Mouse (Mus musculus) midbrain, embryonic 11.5 days (tissue): ENCODE data around the gene Galnt14. TPM values are rescaled to one million over a fixed set of nuclear protein-coding genes. Genes with fewer than 3 reads are reported as not detected.
A peak's percentile ranks its signal among the peaks of the same experiment; 100 is the strongest.

ENCODE experiments used
- ATAC-seq: fragments of 200-750 bp; cut with Nextera tagmentation; 2 replicates; pipeline ENCODE4 v1.8.0; 2017; ENCODE audit warnings: moderate TSS enrichment, moderate library complexity; ENCODE audit not compliant: low FRiP score
- DNase-seq: peaks from one replicate; pipeline ENCODE4 v3.0.0; 2015; ENCODE audit warnings: low spot score; ENCODE audit errors: missing footprints
- H3K27ac ChIP-seq: fragments of 300-500 bp; sonication (generic); 2 replicates; pipeline ENCODE4 v1.5.1; 2014; ENCODE audit warnings: low read depth, low read length
- H3K27me3 ChIP-seq: fragments of 300-500 bp; sonication (generic); 2 replicates; pipeline ENCODE4 v1.6.1; 2014; ENCODE audit warnings: mild to moderate bottlenecking, low read length, moderate library complexity, mixed read lengths; ENCODE audit not compliant: control insufficient read depth, insufficient read depth
- H3K36me3 ChIP-seq: fragments of 300-500 bp; sonication (generic); 2 replicates; pipeline ENCODE4 v1.6.1; 2014; ENCODE audit warnings: mild to moderate bottlenecking, low read length, moderate library complexity, mixed read lengths; ENCODE audit not compliant: control insufficient read depth, insufficient read depth
- H3K4me1 ChIP-seq: fragments of 300-500 bp; sonication (generic); 2 replicates; pipeline ENCODE4 v1.6.1; 2014; ENCODE audit warnings: low read length; ENCODE audit not compliant: control insufficient read depth, insufficient read depth
- H3K4me2 ChIP-seq: fragments of 300-500 bp; sonication (generic); 2 replicates; pipeline ENCODE4 v1.6.1; 2014; ENCODE audit warnings: mild to moderate bottlenecking, moderate library complexity
- H3K4me3 ChIP-seq: fragments of 300-500 bp; sonication (generic); 2 replicates; pipeline ENCODE4 v1.5.1; 2014; ENCODE audit warnings: low read depth, low read length
- H3K9ac ChIP-seq: fragments of 300-500 bp; sonication (generic); 2 replicates; pipeline ENCODE4 v1.6.1; 2014; ENCODE audit warnings: low read length
- H3K9me3 ChIP-seq: fragments of 300-500 bp; sonication (generic); 2 replicates; pipeline ENCODE4 v1.6.1; 2016; ENCODE audit warnings: low read length; ENCODE audit not compliant: control insufficient read depth
- WGBS: fragments of 180-500 bp; shearing (Covaris S2); extraction: QIAGEN DNeasy Blood & Tissue Kit; methylation state at CpG from one replicate; pipeline ENCODE4 v1.1.7; 2014; 5-methylcytosine and 5-hydroxymethylcytosine counted together
- polyA plus RNA-seq: library from polyadenylated mRNA; unstranded; fragments of >200 nt; fragmentation: Nextera tagmentation; extraction: Ambion mirVana; gene quantifications from 2 replicates; pipeline ENCODE4 v1.2.1, GENCODE M21; 2014

Gene Galnt14
- polyA plus RNA-seq, 1 experiment from 2014 or later: 4.7 TPM

DNA sequence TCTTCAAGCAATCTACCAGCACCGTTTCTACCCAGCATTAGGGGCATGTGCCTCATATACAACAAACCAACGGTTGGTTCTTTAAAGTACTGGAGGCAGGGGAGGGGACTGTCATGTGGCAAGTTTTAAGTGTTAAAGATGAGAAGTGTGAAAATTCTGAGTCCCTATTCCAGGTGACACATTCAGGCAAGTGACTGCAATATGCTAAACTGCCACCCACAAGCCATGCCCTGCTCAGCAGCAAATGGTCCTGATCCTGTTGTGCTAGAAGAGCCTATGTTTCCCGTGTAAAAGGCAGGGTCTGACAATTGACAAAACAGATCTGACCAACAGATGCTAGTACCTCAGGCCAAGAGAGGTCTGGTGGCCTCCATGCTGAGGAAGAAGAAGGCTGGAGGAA, 149.1 kb downstream of the Galnt14 start:
- Histone ChIP-seq H3K27me3 (no peaks in the 10 kb centered on the region), H3K4me1 (no peaks in the 10 kb centered on the region), H3K9me3 (no peaks in the 10 kb centered on the region), H3K27ac (no peak overlapping the region), H3K9ac (no peak overlapping the region), H3K4me2 (no peak overlapping the region), H3K36me3 (no peaks in the 10 kb centered on the region), H3K4me3 (no peak overlapping the region)
- WGBS: 87% methylated on average over 3 of the region's 3 CpGs
- no peak for ATAC-seq
- DNase-seq: no peak

DNA sequence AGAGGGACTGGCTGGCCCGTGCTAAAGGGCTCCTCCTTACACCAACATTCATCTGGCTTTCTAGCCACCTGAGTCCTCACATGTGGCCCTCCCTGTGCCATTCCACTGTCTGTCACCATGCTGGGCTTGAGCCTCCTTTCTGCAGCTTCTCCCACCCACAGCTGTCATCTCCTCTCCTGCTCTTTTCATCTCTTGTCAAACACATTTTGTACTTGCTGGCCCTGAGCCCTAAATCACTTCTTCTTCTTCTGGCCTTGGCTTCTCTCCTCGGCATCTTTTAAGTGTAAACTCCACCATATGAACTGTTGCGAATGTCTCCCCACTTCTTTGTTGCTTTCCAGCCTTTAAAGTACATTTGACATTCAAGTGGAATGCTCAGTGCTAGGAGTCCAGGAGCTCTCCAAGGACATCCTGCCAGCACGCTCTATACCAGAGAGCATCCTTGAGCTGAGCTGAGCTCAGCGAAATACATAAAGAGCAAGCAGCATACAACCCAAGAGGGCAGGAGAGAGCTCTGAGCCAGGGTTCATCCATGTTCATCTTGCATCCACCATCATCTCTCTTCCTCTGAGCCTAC, 150.0 kb downstream of the Galnt14 start:
- Histone ChIP-seq H3K36me3 (no peaks in the 10 kb centered on the region), H3K4me2 (no peak overlapping the region), H3K4me3 (no peak overlapping the region), H3K4me1 (no peaks in the 10 kb centered on the region), H3K27me3 (no peaks in the 10 kb centered on the region), H3K9ac (no peak overlapping the region), H3K27ac (no peak overlapping the region), H3K9me3 (no peaks in the 10 kb centered on the region)
- 89% methylated on average over 5 of the region's 5 CpGs for WGBS
- DNase-seq (no peak), ATAC-seq (no peak)

DNA sequence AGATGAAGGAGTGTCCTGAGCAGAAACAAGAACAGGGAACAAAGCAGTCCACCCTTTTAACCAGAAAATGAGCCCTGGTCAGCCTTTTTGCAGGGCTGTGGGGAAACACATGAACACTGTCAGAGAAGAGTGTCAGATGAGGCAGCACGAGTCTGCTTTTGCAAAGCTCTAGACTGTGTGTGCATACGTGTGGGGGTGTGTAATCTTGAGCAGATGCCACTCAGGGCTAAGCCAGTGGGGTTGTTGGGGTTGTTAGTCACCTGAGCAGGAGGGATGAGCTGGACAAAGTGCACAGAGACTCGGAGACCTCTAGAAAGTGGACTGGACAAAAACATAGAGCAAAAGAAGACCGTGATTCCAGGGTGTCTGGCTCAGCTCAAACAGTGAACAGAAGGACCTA, 150.8 kb downstream of the Galnt14 start:
- no peaks in the 10 kb centered on the region for H3K4me1 ChIP-seq
- ATAC-seq: no peak
- no peaks in the 10 kb centered on the region for H3K27me3 ChIP-seq
- DNase-seq: no peak
- H3K4me3 ChIP-seq: no peak overlapping the region
- no peak overlapping the region for H3K9ac ChIP-seq
- no peak overlapping the region for H3K4me2 ChIP-seq
- H3K9me3 ChIP-seq: no peaks in the 10 kb centered on the region
- no peaks in the 10 kb centered on the region for H3K36me3 ChIP-seq
- no peak overlapping the region for H3K27ac ChIP-seq
- WGBS: 83% methylated on average over 4 of the region's 4 CpGs

DNA sequence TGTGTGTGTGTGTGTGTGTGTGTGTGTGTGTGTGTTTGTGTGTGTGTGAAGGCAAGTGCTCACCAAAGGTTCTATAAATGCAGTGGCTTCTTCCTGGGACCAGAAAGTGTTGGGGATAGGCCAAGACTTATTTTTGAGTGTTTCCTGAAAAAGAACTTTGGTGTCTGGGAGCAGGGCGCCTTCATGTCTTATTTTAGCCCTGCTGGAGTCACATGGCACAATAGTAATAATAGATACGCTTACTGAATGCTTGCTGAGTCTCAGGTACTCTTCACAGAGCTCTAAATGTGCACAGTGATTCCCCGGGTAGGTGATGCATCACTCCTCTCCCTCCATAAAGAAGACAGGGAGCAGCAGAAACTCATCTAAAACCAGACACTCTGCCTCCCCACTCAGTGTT, 153.2 kb downstream of the Galnt14 start:
- Histone ChIP-seq H3K9ac (no peak overlapping the region), H3K4me2 (no peak overlapping the region), H3K4me1 (no peaks in the 10 kb centered on the region), H3K27ac (no peak overlapping the region), H3K4me3 (no peak overlapping the region), H3K9me3 (no peaks in the 10 kb centered on the region), H3K27me3 (no peaks in the 10 kb centered on the region), H3K36me3 (no peaks in the 10 kb centered on the region)
- DNase-seq: no peak
- 86% methylated on average over 3 of the region's 3 CpGs for WGBS
- ATAC-seq: no peak

DNA sequence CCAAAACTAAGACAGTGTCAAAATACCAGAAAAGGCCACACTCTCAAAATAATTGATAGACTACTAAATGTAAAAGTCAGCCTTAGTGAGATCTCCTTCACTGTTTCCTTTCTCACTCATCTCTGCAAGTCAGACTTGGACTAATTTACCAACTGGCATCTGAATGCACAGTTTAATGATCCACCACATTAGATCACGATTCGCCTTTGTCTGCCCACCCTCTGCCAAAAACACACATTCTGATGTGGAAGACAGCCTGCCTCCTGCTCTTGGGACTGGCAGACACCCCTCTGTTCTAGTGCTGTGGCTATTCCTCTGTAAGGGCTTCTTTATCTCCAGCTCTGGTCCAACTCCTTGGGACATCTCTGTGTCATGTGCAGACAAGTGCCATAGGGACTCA, 153.8 kb downstream of the Galnt14 start:
- no peak overlapping the region for H3K9ac ChIP-seq
- H3K27ac ChIP-seq: no peak overlapping the region
- H3K36me3 ChIP-seq: no peaks in the 10 kb centered on the region
- no peaks in the 10 kb centered on the region for H3K9me3 ChIP-seq
- H3K4me3 ChIP-seq: no peak overlapping the region
- no peak overlapping the region for H3K4me2 ChIP-seq
- H3K27me3 ChIP-seq: no peaks in the 10 kb centered on the region
- 81% methylated on average over 2 of the region's 2 CpGs for WGBS
- DNase-seq: no peak
- no peaks in the 10 kb centered on the region for H3K4me1 ChIP-seq
- ATAC-seq: no peak

DNA sequence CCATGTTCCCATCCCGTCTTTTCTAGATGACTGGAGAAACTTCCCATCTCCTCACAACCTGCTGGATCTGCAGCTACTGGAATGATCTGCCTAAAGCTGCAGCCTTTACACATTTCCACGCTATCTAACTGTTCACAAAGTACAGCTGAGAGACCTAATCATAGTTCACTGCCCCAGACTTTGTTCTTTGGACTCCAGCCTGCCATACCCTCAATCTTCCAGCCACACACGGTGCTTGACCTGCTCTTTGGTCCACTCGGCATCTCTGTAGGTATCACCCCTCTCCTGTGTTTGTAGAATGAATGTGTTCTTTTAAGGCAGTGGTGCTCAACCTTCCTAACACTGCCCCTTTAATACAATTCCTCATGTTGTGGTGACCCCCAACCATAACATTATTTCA, 155.6 kb downstream of the Galnt14 start:
- Histone ChIP-seq H3K27ac (no peak overlapping the region), H3K36me3 (no peaks in the 10 kb centered on the region), H3K4me3 (no peak overlapping the region), H3K4me1 (no peaks in the 10 kb centered on the region), H3K9ac (no peak overlapping the region), H3K4me2 (no peak overlapping the region), H3K27me3 (no peaks in the 10 kb centered on the region), H3K9me3 (no peaks in the 10 kb centered on the region)
- DNase-seq (no peak), ATAC-seq (no peak)
- WGBS: 82% methylated on average over 4 of the region's 4 CpGs

DNA sequence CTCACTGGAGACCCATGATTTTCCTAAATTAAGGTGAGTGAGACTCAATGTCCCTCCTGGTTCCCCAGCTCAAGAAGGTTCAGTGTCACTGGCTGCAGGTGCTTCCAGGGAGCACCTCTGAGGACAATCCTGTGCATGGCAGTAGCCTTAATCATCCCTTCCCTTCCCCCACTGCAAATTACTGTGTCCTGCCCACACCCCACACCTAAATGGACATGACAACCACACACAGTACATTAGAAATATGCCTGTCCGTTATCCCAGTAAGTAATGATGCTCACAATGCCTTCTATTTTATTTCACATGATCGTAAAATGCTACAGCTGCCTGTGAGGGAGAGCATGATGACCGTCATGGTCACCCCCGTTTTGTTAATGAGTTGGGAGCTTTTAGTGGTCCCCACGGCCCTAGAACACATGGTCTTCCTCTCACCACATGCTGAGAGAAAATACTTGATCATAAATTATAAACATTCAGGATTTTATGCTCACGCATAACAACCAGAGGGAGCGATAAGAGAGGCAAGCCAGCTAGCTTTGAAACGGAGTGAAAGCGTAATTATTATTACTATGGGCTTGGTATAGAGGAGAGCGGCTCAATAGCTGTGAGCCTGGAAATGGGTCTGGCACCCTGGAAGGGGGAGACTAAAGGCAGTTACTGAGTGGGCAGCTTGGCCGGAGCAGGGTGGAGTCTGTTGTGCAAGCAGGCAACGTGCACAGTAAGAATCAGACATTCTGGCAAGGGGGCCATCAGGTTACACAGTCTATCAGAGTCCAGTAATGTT, 161.3 kb downstream of the Galnt14 start:
- H3K4me1 ChIP-seq: no peaks in the 10 kb centered on the region
- no peaks in the 10 kb centered on the region for H3K27me3 ChIP-seq
- H3K36me3 ChIP-seq: no peaks in the 10 kb centered on the region
- ATAC-seq (peak; percentile 40; the same call in 1 of the 2 replicates), DNase-seq (no peak)
- H3K27ac ChIP-seq: no peak overlapping the region
- H3K9me3 ChIP-seq: no peaks in the 10 kb centered on the region
- WGBS: 86% methylated on average over 12 of the region's 12 CpGs
- H3K4me2 ChIP-seq: no peak overlapping the region
- H3K4me3 ChIP-seq: no peak overlapping the region
- H3K9ac ChIP-seq: no peak overlapping the region

DNA sequence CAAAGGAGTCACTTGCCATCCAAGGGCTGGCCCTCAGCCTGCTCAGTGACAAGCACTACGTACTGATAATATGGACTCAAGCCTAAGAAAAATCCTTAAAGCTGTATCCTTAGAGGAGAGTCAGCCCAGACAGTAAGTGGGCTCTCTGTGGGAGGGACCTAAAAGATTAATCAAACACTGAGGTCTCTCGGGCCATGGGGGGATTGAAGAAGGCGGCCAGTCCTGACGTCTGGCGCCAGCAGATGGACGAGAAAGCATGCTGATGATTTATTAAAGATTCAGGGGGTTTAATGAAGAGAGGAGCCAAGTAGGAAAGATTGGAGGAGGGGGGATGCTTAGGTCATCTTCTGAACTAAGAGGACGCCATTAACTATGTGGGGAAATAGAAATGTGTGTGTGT, 162.1 kb downstream of the Galnt14 start:
- ATAC-seq (peak; percentile 61; the same call in 1 of the 2 replicates), DNase-seq (no peak)
- H3K27me3 ChIP-seq: no peaks in the 10 kb centered on the region
- no peak overlapping the region for H3K9ac ChIP-seq
- H3K4me1 ChIP-seq: no peaks in the 10 kb centered on the region
- no peak overlapping the region for H3K4me3 ChIP-seq
- WGBS: 63% methylated on average over 7 of the region's 7 CpGs
- no peak overlapping the region for H3K27ac ChIP-seq
- H3K36me3 ChIP-seq: no peaks in the 10 kb centered on the region
- H3K4me2 ChIP-seq: no peak overlapping the region
- H3K9me3 ChIP-seq: no peaks in the 10 kb centered on the region

DNA sequence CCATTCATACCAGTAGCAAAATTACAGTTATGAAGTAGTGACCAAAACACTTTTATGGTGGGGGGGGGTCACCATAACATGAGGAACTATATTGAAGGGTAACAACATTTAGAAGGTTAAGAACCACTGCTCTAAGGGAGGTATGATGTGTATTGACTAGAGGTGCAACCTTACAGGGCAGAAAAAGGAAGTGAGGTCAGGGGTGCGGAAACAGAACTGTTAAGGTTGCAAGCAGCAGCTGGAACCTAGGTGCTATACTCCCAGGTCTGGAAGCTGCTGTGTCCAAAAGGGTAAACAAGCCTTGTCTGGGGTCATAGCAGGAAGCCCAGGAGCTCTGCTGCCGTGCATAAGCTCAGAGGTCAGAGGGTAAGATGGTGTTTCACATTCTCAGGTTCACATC, 162.8 kb downstream of the Galnt14 start:
- DNase-seq (no peak), ATAC-seq (no peak)
- no peak overlapping the region for H3K27ac ChIP-seq
- no peaks in the 10 kb centered on the region for H3K27me3 ChIP-seq
- no peak overlapping the region for H3K4me2 ChIP-seq
- H3K36me3 ChIP-seq: no peaks in the 10 kb centered on the region
- no peaks in the 10 kb centered on the region for H3K4me1 ChIP-seq
- H3K9me3 ChIP-seq: no peaks in the 10 kb centered on the region
- no peak overlapping the region for H3K4me3 ChIP-seq
- H3K9ac ChIP-seq: no peak overlapping the region
- 70% methylated on average over 2 of the region's 2 CpGs for WGBS
